Mouse (Mus musculus) limb, embryonic 10.5 days (tissue): ENCODE results near the gene A1cf. TPM values are rescaled to one million over a fixed set of nuclear protein-coding genes. Genes with fewer than 3 reads are reported as not detected.
A peak's percentile ranks its signal among the peaks of the same experiment; 100 is the strongest.

Source experiments
- DNase-seq: peaks from one replicate; pipeline ENCODE4 v3.0.0-alpha.2; 2017; ENCODE audit warnings: low spot score
- H3K27ac ChIP-seq: fragments of 300-500 bp; sonication (generic); 2 replicates; pipeline ENCODE4 v1.5.1; 2016; ENCODE audit warnings: mild to moderate bottlenecking
- H3K27me3 ChIP-seq: fragments of 300-500 bp; sonication (generic); 2 replicates; pipeline ENCODE4 v1.6.1; 2016; ENCODE audit warnings: low read depth, mild to moderate bottlenecking; ENCODE audit not compliant: poor library complexity, severe bottlenecking
- H3K36me3 ChIP-seq: fragments of 300-500 bp; sonication (generic); 2 replicates; pipeline ENCODE4 v1.6.1; 2016; ENCODE audit warnings: mild to moderate bottlenecking, moderate library complexity
- H3K4me1 ChIP-seq: fragments of 300-500 bp; sonication (generic); 2 replicates; pipeline ENCODE4 v1.6.1; 2016
- H3K4me3 ChIP-seq: fragments of 300-500 bp; sonication (generic); 2 replicates; pipeline ENCODE4 v1.5.1; 2016; ENCODE audit warnings: mild to moderate bottlenecking, moderate library complexity
- H3K9me3 ChIP-seq: fragments of 300-500 bp; sonication (generic); replicated peaks from 2 replicates; pipeline ENCODE4 v1.6.1; 2016; ENCODE audit warnings: mild to moderate bottlenecking
- WGBS: fragments of 180-500 bp; shearing (Covaris S2); methylation state at CpG from one replicate; pipeline ENCODE4 v1.1.7; 2016; 5-methylcytosine and 5-hydroxymethylcytosine counted together
- polyA plus RNA-seq: library from polyadenylated mRNA; unstranded; fragments of >200 nt; fragmentation: Nextera tagmentation; extraction: Ambion mirVana; gene quantifications from 2 replicates; pipeline ENCODE4 v1.2.1, GENCODE M21; 2016

Gene A1cf
- polyA plus RNA-seq, 1 experiment from 2014 or later = not detected

- DNase-seq = no peak
- Histone ChIP-seq H3K27me3 (no peaks in the 10 kb centered on the region), H3K27ac (no peak overlapping the region), H3K4me3 (no peak overlapping the region), H3K9me3 (no peaks in the 10 kb centered on the region), H3K36me3 (no peaks in the 10 kb centered on the region), H3K4me1 (no peaks in the 10 kb centered on the region)
- 94% methylated on average over 2 of the region's 2 CpGs for WGBS
Measured at GRCm38 (mm10) chr19:31960434-31960833, 91.9 kb downstream of the A1cf start.

GRCm38 (mm10) chr19:31963147-31963546 lies 94.6 kb downstream of the A1cf start:
- H3K36me3 ChIP-seq = no peaks in the 10 kb centered on the region
- 48% methylated on average over 3 of the region's 3 CpGs for WGBS
- no peak for DNase-seq
- H3K27ac ChIP-seq = no peak overlapping the region
- no peaks in the 10 kb centered on the region for H3K9me3 ChIP-seq
- no peaks in the 10 kb centered on the region for H3K27me3 ChIP-seq
- H3K4me3 ChIP-seq = no peak overlapping the region
- H3K4me1 ChIP-seq = no peaks in the 10 kb centered on the region

GRCm38 (mm10) chr19:31967933-31968532 lies 99.5 kb downstream of the A1cf start:
- no peaks in the 10 kb centered on the region for H3K9me3 ChIP-seq
- WGBS = 81% methylated on average over 5 of the region's 5 CpGs
- H3K27ac ChIP-seq = no peak overlapping the region
- peaks cover 11% of the 10 kb centered on the region; the same call in 1 of the 2 replicates for H3K27me3 ChIP-seq
- no peaks in the 10 kb centered on the region for H3K4me1 ChIP-seq
- H3K36me3 ChIP-seq = no peaks in the 10 kb centered on the region
- no peak for DNase-seq
- H3K4me3 ChIP-seq = no peak overlapping the region

GRCm38 (mm10) chr19:31971405-31971804 lies 102.8 kb downstream of the A1cf start:
- Histone ChIP-seq H3K27me3 (peaks cover 11% of the 10 kb centered on the region; the same call in 1 of the 2 replicates), H3K4me3 (no peak overlapping the region), H3K27ac (no peak overlapping the region), H3K36me3 (no peaks in the 10 kb centered on the region), H3K4me1 (no peaks in the 10 kb centered on the region; the same call in 1 of the 2 replicates), H3K9me3 (no peaks in the 10 kb centered on the region)
- 61% methylated on average over 3 of the region's 3 CpGs for WGBS
- no peak for DNase-seq

- Histone ChIP-seq H3K4me1 (no peaks in the 10 kb centered on the region; the same call in 1 of the 2 replicates), H3K36me3 (no peaks in the 10 kb centered on the region), H3K4me3 (no peak overlapping the region), H3K9me3 (no peaks in the 10 kb centered on the region), H3K27me3 (peaks cover 11% of the 10 kb centered on the region; the same call in 1 of the 2 replicates), H3K27ac (no peak overlapping the region)
- WGBS = 16% methylated on average over 6 of the region's 6 CpGs
- peak; percentile 86 for DNase-seq
Measured at GRCm38 (mm10) chr19:31971998-31972397, 103.4 kb downstream of the A1cf start.

- no peak for DNase-seq
- WGBS = 82% methylated on average over 2 of the region's 2 CpGs
- Histone ChIP-seq H3K9me3 (no peaks in the 10 kb centered on the region), H3K27ac (0 out of 2 replicates have a peak overlapping the region, but pooled peaks have one; percentile 19), H3K4me3 (no peak overlapping the region), H3K27me3 (peaks cover 7% of the 10 kb centered on the region; the same call in 1 of the 2 replicates), H3K4me1 (no peaks in the 10 kb centered on the region; the same call in 1 of the 2 replicates), H3K36me3 (no peaks in the 10 kb centered on the region)
Measured at GRCm38 (mm10) chr19:31975882-31976281, 107.3 kb downstream of the A1cf start.

- Histone ChIP-seq H3K9me3 (no peaks in the 10 kb centered on the region), H3K36me3 (no peaks in the 10 kb centered on the region), H3K27me3 (no peaks in the 10 kb centered on the region), H3K4me1 (no peaks in the 10 kb centered on the region), H3K27ac (no peak overlapping the region), H3K4me3 (no peak overlapping the region)
- WGBS = 94% methylated on average over 6 of the region's 6 CpGs
- no peak for DNase-seq
Measured at GRCm38 (mm10) chr19:31991057-31991456, 122.5 kb downstream of the A1cf start.

- 94% methylated on average over 3 of the region's 3 CpGs for WGBS
- no peaks in the 10 kb centered on the region for H3K4me1 ChIP-seq
- no peak for DNase-seq
- H3K27ac ChIP-seq = no peak overlapping the region
- H3K36me3 ChIP-seq = no peaks in the 10 kb centered on the region
- no peaks in the 10 kb centered on the region for H3K27me3 ChIP-seq
- no peak overlapping the region for H3K4me3 ChIP-seq
- H3K9me3 ChIP-seq = no peaks in the 10 kb centered on the region
Measured at GRCm38 (mm10) chr19:31996916-31997315, 128.4 kb downstream of the A1cf start.

Other genes starting within 250 kb of the A1cf start
- gene Prkg1, start 103.7 kb upstream of the A1cf start, polyA plus RNA-seq = 1.4 and 3.4 TPM in 2 replicates
- gene Asah2, start 239.4 kb downstream of the A1cf start, polyA plus RNA-seq = 0.56 and 0.73 TPM in 2 replicates